Mouse (Mus musculus): ENCODE data around the gene Tjap1.

Tjap1 gene

GRCm38 (mm10) chr17:46278011-46278765 is 4.6 kb downstream of the Tjap1 start:
- DNase-seq = no peak

- DNase-seq = no peak
Measured at GRCm38 (mm10) chr17:46277586-46277985, 5.2 kb downstream of the Tjap1 start.

- DNase-seq = no peak
Measured at GRCm38 (mm10) chr17:46275506-46275905, 7.3 kb downstream of the Tjap1 start.

- no peak for DNase-seq
Measured at GRCm38 (mm10) chr17:46275034-46275433, 7.8 kb downstream of the Tjap1 start.

GRCm38 (mm10) chr17:46274465-46274864 is 8.4 kb downstream of the Tjap1 start:
- DNase-seq = no peak

DNA sequence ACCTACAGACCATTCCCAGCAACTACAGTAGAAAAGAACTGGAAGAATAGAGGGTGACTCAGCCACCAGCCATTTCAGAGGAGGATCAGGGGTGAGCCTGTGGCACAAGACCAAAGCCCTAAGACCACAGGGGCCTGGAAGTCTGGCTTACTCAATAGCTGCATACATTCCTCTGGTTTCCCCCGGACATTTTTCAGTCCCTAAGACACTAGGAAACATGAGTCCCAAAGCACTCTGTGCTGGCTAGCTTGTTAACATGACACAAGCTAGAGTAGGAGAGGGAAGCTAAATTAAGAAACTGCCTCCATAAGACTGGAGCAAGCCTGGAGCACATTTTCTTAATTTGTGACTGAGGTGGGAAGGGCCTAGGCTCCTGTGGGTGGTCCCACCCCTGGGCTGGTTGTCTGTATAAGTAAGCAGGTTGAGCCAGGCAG is 9.0 kb downstream of the Tjap1 start:
- no peak for DNase-seq

GRCm38 (mm10) chr17:46272675-46273074 is 10.2 kb downstream of the Tjap1 start:
- no peak for DNase-seq

DNA sequence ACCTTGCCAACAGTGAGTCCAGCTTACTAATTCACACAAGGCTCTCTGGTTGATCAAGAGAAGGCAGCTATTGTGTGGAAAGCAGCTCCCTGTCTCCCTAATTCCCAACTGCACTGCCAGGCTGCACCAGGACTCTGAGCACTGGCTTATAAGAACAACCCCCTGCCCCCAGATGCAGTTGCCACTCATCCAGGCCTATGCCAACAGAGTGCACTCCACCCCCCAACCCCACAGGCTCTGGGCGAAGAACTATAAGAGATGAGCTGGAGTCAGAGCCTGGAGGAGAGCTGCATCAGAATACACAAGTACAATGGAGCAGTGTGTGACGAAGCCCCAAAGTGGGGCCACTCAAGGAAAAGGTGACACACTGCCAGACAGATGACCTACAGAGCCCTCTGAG is 10.8 kb downstream of the Tjap1 start:
- DNase-seq = peak; percentile 18

DNA sequence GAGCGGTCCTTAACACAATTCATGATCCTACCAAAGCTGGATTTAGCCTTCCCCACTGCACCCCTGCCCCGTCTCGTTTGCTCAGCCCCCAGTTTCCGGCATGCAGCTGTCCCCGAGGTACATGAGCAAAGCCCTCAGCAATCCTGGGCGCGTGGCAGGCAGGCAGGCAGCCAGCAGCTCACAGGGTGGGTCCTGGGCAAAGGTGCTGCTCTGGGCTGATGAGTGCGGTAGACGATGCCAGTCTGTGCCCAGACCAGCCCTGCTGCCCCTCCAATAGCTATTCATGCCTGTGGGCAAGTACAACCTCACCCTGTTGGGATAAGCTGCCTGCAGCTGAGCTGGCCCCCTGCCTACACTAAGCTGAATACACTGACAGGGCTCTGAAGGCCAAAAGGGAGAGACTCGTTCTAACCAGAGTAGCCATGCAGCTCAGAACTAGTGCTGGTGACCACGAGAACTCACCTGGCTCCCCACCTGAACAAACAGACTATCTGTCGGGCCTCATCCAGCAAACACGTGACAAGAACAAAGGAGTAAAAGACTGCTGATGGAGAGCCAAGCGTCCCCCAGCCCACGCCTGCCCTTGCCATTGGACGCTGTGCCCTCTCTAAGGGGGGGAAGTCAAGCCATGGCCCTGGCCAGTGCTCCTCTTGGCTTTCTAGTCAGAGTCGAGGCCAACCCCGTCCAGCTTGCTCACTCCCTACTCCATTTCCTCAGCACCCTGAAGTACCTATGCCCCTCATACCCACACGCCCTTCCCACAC is 12.9 kb downstream of the Tjap1 start:
- peak; percentile 19 for DNase-seq

DNA sequence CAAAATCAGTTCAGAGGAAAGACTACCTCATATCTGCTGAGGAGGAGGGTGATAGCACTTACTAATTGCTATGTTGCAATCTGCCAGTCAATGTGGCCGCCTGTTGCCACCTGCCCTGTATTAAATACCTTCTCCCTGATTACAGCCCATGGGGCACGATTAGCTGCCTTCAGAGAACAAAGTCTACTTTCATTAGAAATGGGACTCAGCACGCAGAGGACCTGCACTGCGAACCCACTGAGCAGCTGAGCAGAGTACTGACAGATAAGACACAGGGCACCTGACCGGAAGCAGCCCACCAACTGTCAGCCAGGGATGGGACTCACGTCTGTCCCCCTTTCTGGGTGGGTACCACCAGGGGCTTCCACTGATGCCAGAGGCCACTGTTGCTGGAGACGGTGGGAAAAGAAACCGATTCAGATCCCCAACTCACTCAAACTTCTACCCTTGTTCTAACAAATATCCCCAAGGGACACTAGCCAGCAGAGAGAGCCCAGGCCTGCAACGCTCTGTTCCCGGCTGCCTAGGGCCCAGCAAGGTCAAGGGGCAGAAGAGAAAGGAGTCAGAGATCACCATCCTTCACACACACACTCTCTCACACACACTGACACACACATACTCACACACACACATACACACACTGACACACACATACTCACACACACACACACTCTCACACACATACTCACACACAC is 14.7 kb downstream of the Tjap1 start:
- no peak for DNase-seq

DNA sequence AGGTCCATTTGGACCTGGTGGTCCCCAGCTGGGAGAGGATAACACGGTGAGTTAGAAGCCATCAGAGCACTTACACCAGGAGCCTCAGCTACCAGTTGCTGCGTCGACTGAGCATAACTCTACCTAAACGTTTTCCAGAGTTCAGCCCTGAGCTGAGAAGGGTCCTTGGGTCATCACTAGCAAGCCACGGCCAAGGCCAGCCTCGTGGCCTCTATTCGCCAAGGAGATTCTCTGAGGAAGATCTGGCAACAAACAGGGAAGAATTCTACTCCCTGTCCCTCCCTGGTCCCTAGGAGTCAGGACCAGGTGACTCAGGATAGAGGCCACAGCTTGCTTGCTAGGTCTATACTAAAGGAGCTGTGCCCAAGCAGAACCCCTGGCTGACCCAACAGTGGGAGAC is 15.3 kb downstream of the Tjap1 start:
- DNase-seq = no peak

DNA sequence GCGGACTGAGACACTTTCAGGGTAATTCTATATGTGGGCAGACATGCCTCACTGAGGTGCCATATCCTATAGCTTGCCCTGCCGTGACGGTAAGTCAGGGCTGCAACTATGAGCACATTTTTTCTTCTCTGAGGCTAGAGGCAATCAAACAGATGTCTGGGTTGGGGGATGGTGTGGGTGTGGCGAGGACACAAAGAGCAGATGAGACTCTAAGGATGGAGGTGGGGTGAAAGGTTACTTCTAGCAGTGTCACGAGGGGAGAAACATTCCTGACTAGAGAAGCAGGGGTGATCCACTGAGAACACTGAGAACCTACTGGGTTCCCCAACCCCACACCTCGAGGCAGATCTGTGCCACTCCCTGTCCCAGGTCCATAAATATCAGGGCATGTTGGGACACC is 15.8 kb downstream of the Tjap1 start:
- DNase-seq = peak; percentile 10

DNA sequence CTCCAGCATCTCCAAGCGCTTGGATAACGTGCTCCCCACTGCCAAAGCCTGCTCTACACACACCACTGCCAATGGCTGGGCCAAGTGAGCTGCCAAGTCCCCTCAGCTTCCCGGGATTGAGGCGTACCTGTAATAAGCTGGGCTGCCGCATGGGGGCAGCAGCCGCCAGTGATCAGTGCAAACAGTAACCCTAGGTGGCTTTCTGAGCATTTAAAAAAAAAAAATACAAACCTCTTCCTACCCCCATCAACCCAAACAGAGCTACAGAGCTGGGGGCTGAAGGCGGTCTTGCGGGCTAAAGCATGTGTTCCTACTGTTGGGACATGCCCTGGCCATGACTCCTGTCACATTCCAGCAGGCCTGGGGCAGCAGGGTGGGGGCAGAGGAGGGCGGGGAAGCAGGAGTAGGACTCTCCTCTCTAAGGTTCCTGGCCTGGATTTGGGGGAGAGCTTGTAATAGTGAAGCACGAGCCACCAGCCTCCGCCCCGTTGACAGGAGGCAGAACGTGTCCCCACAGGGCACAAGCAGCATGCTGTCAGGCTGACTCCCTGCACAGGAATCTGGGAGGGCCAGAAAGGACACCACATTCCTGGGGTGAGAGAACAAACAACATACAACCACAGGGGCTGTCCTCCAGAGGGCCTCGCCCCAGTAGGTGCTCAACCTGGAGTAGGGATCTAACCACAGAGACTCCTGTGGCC is 16.8 kb downstream of the Tjap1 start:
- peak; percentile 86 for DNase-seq

GRCm38 (mm10) chr17:46265502-46265901 is 17.3 kb downstream of the Tjap1 start:
- DNase-seq = no peak

GRCm38 (mm10) chr17:46262201-46262694 is 20.6 kb downstream of the Tjap1 start:
- no peak for DNase-seq

DNA sequence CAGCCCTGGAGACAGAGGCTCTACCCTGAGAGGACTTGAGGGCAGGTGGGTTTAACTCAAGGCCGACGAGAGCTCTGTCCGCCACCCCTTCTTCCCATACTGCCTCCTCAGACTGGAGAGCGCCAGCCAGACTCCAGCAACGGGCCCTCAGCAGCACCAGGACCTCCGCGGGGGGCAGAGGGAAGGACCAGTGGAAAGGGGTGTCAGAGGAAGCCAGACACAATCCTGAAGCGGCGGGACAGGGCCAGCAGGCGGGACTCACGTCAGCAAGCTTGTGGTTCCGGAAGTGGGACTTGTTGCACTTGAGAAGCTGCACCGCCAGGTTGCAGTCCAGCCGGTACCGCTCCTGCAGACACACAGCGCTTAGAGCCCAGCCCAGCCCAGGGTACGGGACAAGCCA is 23.2 kb downstream of the Tjap1 start:
- no peak for DNase-seq

GRCm38 (mm10) chr17:46258279-46259053 is 24.4 kb downstream of the Tjap1 start:
- peak; percentile 14 for DNase-seq

DNA sequence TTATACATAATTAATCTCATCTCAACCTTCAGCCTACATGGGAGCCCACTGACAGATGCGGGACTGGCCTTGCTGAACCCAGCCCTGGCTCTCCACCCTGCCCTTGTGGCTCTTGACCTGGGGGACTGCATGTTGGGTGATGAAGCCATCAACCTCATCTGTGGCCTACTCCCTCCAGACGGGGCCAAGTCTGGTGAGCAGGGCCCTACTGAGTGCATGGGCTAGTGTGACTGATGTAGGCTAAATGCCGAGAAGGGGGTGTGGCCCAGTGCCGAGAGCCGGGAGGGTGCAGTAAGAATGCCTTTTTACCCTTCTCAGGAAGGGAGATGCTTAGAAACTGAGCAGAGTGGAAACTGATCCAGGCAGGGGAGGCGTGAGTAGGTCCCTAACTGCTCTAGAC is 27.7 kb downstream of the Tjap1 start:
- DNase-seq = no peak

GRCm38 (mm10) chr17:46254106-46254505 is 28.7 kb downstream of the Tjap1 start:
- peak; percentile 64 for DNase-seq

DNA sequence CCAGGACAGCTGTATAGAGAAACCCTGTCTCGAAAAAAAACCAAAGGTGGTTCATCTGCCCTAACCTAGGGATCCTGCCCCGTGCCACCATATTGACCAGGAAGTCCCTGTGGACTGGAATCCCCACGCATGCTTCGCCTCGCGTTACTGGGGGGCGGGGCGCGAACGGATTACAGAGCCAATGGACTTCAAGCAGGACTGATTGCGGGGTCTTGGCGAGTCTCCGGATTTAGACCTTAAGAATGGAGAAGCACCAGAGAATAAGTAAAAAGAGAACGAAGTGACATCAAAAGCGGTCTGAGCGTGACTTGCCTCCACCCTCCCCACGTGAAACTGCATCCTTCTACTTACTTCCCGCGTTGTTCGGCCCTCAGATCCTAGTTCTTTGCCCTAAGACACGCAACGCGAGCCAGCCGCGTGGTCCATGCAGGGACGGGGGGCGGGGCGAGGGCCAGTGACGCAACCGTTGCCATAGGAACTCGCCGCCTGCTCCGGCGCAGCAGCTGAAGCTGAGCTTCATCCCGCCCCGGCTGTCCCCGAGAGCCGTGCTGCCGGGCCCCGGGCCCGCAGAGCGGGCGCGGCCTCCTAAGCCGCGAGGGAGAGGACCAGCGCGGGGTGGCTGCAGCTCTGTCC is 29.3 kb downstream of the Tjap1 start, which contains the start of gene Lrrc73:
Lrrc73 (plus strand) TSS at position 80 of the 633 bp plus-strand sequence.
- DNase-seq = peak; percentile 89

Measured in cerebellum, adult 9-11 months (tissue).